Mouse (Mus musculus): ENCODE measurements around the gene Kcnip3. TPM values are rescaled to one million over a fixed set of nuclear protein-coding genes. Genes with fewer than 3 reads are reported as not detected.

Kcnip3 gene
- polyA plus RNA-seq, 1 experiment from 2014 or later = 3.9 TPM

GRCm38 (mm10) chr2:127462314-127462713 is 59.6 kb downstream of the Kcnip3 start:
- no peak overlapping the region for H3K9ac ChIP-seq (ENCODE audit: low read length)
- no peak overlapping the region for H3K4me2 ChIP-seq
- no peak overlapping the region for H3K27ac ChIP-seq (ENCODE audit: low read depth, low read length)
- H3K4me1 ChIP-seq (ENCODE audit: control insufficient read depth, insufficient read depth, low read length) = no peaks in the 10 kb centered on the region
- no peaks in the 10 kb centered on the region for H3K9me3 ChIP-seq (ENCODE audit: control insufficient read depth, low read length)
- ATAC-seq (ENCODE audit: low FRiP score) (peak; percentile 73; the same call in 1 of the 2 replicates), DNase-seq (ENCODE audit: low spot score, missing footprints) (no peak)
- no peak overlapping the region for H3K4me3 ChIP-seq (ENCODE audit: low read depth, low read length)
- 11% methylated on average over 8 of the region's 8 CpGs for WGBS
- H3K27me3 ChIP-seq (ENCODE audit: control insufficient read depth, insufficient read depth, low read length) = no peaks in the 10 kb centered on the region
- H3K36me3 ChIP-seq (ENCODE audit: control insufficient read depth, insufficient read depth, low read length) = no peaks in the 10 kb centered on the region

GRCm38 (mm10) chr2:127461351-127461750 is 60.5 kb downstream of the Kcnip3 start:
- Histone ChIP-seq H3K36me3 (ENCODE audit: control insufficient read depth, insufficient read depth, low read length) (no peaks in the 10 kb centered on the region), H3K4me1 (ENCODE audit: control insufficient read depth, insufficient read depth, low read length) (no peaks in the 10 kb centered on the region), H3K9me3 (ENCODE audit: control insufficient read depth, low read length) (no peaks in the 10 kb centered on the region), H3K4me2 (no peak overlapping the region), H3K4me3 (ENCODE audit: low read depth, low read length) (no peak overlapping the region), H3K9ac (ENCODE audit: low read length) (no peak overlapping the region), H3K27me3 (ENCODE audit: control insufficient read depth, insufficient read depth, low read length) (no peaks in the 10 kb centered on the region), H3K27ac (ENCODE audit: low read depth, low read length) (no peak overlapping the region)
- 62% methylated on average over 9 of the region's 9 CpGs for WGBS
- ATAC-seq (ENCODE audit: low FRiP score) = no peak
- no peak for DNase-seq (ENCODE audit: low spot score, missing footprints)

GRCm38 (mm10) chr2:127459341-127459740 is 62.6 kb downstream of the Kcnip3 start:
- Histone ChIP-seq H3K9ac (ENCODE audit: low read length) (no peak overlapping the region), H3K4me3 (ENCODE audit: low read depth, low read length) (no peak overlapping the region), H3K27me3 (ENCODE audit: control insufficient read depth, insufficient read depth, low read length) (no peaks in the 10 kb centered on the region), H3K27ac (ENCODE audit: low read depth, low read length) (no peak overlapping the region; the same call in 1 of the 2 replicates), H3K4me1 (ENCODE audit: control insufficient read depth, insufficient read depth, low read length) (no peaks in the 10 kb centered on the region), H3K36me3 (ENCODE audit: control insufficient read depth, insufficient read depth, low read length) (no peaks in the 10 kb centered on the region), H3K9me3 (ENCODE audit: control insufficient read depth, low read length) (no peaks in the 10 kb centered on the region), H3K4me2 (no peak overlapping the region)
- WGBS = 79% methylated on average over 2 of the region's 2 CpGs
- ATAC-seq (ENCODE audit: low FRiP score) (no peak), DNase-seq (ENCODE audit: low spot score, missing footprints) (no peak)

GRCm38 (mm10) chr2:127453764-127454163 is 68.1 kb downstream of the Kcnip3 start:
- H3K4me2 ChIP-seq = no peak overlapping the region
- H3K27ac ChIP-seq (ENCODE audit: low read depth, low read length) = no peak overlapping the region
- ATAC-seq (ENCODE audit: low FRiP score) (0 out of 2 replicates have a peak, but pooled peaks have one; percentile 44), DNase-seq (ENCODE audit: low spot score, missing footprints) (peak; percentile 96)
- no peaks in the 10 kb centered on the region for H3K4me1 ChIP-seq (ENCODE audit: control insufficient read depth, insufficient read depth, low read length)
- no peak overlapping the region for H3K4me3 ChIP-seq (ENCODE audit: low read depth, low read length)
- no peaks in the 10 kb centered on the region for H3K36me3 ChIP-seq (ENCODE audit: control insufficient read depth, insufficient read depth, low read length)
- H3K9ac ChIP-seq (ENCODE audit: low read length) = no peak overlapping the region
- 3% methylated on average over 5 of the region's 5 CpGs for WGBS
- H3K9me3 ChIP-seq (ENCODE audit: control insufficient read depth, low read length) = no peaks in the 10 kb centered on the region
- H3K27me3 ChIP-seq (ENCODE audit: control insufficient read depth, insufficient read depth, low read length) = no peaks in the 10 kb centered on the region

GRCm38 (mm10) chr2:127453141-127453540 is 68.8 kb downstream of the Kcnip3 start:
- no peak overlapping the region for H3K4me3 ChIP-seq (ENCODE audit: low read depth, low read length)
- H3K27me3 ChIP-seq (ENCODE audit: control insufficient read depth, insufficient read depth, low read length) = no peaks in the 10 kb centered on the region
- no peak for ATAC-seq (ENCODE audit: low FRiP score)
- H3K9ac ChIP-seq (ENCODE audit: low read length) = no peak overlapping the region
- no peak for DNase-seq (ENCODE audit: low spot score, missing footprints)
- H3K9me3 ChIP-seq (ENCODE audit: control insufficient read depth, low read length) = no peaks in the 10 kb centered on the region
- 83% methylated on average over 9 of the region's 9 CpGs for WGBS
- no peak overlapping the region for H3K27ac ChIP-seq (ENCODE audit: low read depth, low read length)
- no peaks in the 10 kb centered on the region for H3K36me3 ChIP-seq (ENCODE audit: control insufficient read depth, insufficient read depth, low read length)
- H3K4me1 ChIP-seq (ENCODE audit: control insufficient read depth, insufficient read depth, low read length) = no peaks in the 10 kb centered on the region
- H3K4me2 ChIP-seq = no peak overlapping the region

- no peaks in the 10 kb centered on the region for H3K9me3 ChIP-seq (ENCODE audit: control insufficient read depth, low read length)
- H3K27me3 ChIP-seq (ENCODE audit: control insufficient read depth, insufficient read depth, low read length) = no peaks in the 10 kb centered on the region
- 55% methylated on average over 6 of the region's 6 CpGs for WGBS
- H3K9ac ChIP-seq (ENCODE audit: low read length) = no peak overlapping the region
- no peak overlapping the region for H3K4me3 ChIP-seq (ENCODE audit: low read depth, low read length)
- ATAC-seq (ENCODE audit: low FRiP score) (no peak), DNase-seq (ENCODE audit: low spot score, missing footprints) (no peak)
- H3K27ac ChIP-seq (ENCODE audit: low read depth, low read length) = no peak overlapping the region
- H3K36me3 ChIP-seq (ENCODE audit: control insufficient read depth, insufficient read depth, low read length) = no peaks in the 10 kb centered on the region
- H3K4me2 ChIP-seq = no peak overlapping the region
- no peaks in the 10 kb centered on the region for H3K4me1 ChIP-seq (ENCODE audit: control insufficient read depth, insufficient read depth, low read length)
Observed at GRCm38 (mm10) chr2:127451748-127452147, 70.1 kb downstream of the Kcnip3 start.

- Histone ChIP-seq H3K27ac (ENCODE audit: low read depth, low read length) (no peak overlapping the region), H3K36me3 (ENCODE audit: control insufficient read depth, insufficient read depth, low read length) (no peaks in the 10 kb centered on the region), H3K4me2 (no peak overlapping the region), H3K9ac (ENCODE audit: low read length) (no peak overlapping the region), H3K4me1 (ENCODE audit: control insufficient read depth, insufficient read depth, low read length) (peaks cover 2% of the 10 kb centered on the region; the same call in 1 of the 2 replicates), H3K4me3 (ENCODE audit: low read depth, low read length) (no peak overlapping the region), H3K27me3 (ENCODE audit: control insufficient read depth, insufficient read depth, low read length) (no peaks in the 10 kb centered on the region), H3K9me3 (ENCODE audit: control insufficient read depth, low read length) (no peaks in the 10 kb centered on the region)
- ATAC-seq (ENCODE audit: low FRiP score) = no peak
- WGBS = 45% methylated on average over 7 of the region's 7 CpGs
- no peak for DNase-seq (ENCODE audit: low spot score, missing footprints)
Observed at GRCm38 (mm10) chr2:127449691-127450090, 72.2 kb downstream of the Kcnip3 start.

- Histone ChIP-seq H3K4me3 (ENCODE audit: low read depth, low read length) (no peak overlapping the region), H3K4me1 (ENCODE audit: control insufficient read depth, insufficient read depth, low read length) (peaks cover 6% of the 10 kb centered on the region; the same call in 1 of the 2 replicates), H3K36me3 (ENCODE audit: control insufficient read depth, insufficient read depth, low read length) (no peaks in the 10 kb centered on the region), H3K9ac (ENCODE audit: low read length) (no peak overlapping the region), H3K4me2 (no peak overlapping the region), H3K27ac (ENCODE audit: low read depth, low read length) (no peak overlapping the region), H3K27me3 (ENCODE audit: control insufficient read depth, insufficient read depth, low read length) (no peaks in the 10 kb centered on the region), H3K9me3 (ENCODE audit: control insufficient read depth, low read length) (no peaks in the 10 kb centered on the region)
- 48% methylated on average over 3 of the region's 3 CpGs for WGBS
- no peak for ATAC-seq (ENCODE audit: low FRiP score)
- DNase-seq (ENCODE audit: low spot score, missing footprints) = no peak
Observed at GRCm38 (mm10) chr2:127446847-127447246, 75.0 kb downstream of the Kcnip3 start.

GRCm38 (mm10) chr2:127444055-127444789 is 77.7 kb downstream of the Kcnip3 start, which contains the start of gene Fahd2a:
TSS of gene Fahd2a (minus strand) at chr2:127444565.
- 3% methylated on average over 37 of the region's 37 CpGs for WGBS
- H3K4me3 ChIP-seq (ENCODE audit: low read depth, low read length) = peak within 1 kb of the TSS; percentile 66

More at GRCm38 (mm10) chr2:127444055-127444789, 77.7 kb downstream of the Kcnip3 start, which contains the start of gene Fahd2a:
- Histone ChIP-seq H3K27ac (ENCODE audit: low read depth, low read length) (no peak within 1 kb of the TSS), H3K4me1 (ENCODE audit: control insufficient read depth, insufficient read depth, low read length) (peaks cover 6% of the 10 kb centered on the region; the same call in 1 of the 2 replicates), H3K27me3 (ENCODE audit: control insufficient read depth, insufficient read depth, low read length) (no peaks in the 10 kb centered on the region), H3K9ac (ENCODE audit: low read length) (peak within 1 kb of the TSS; percentile 64), H3K4me2 (peak within 1 kb of the TSS; percentile 51), H3K9me3 (ENCODE audit: control insufficient read depth, low read length) (no peaks in the 10 kb centered on the region), H3K36me3 (ENCODE audit: control insufficient read depth, insufficient read depth, low read length) (no peaks in the 10 kb centered on the region)
- DNase-seq (ENCODE audit: low spot score, missing footprints) = peak; percentile 98
- peak; percentile 94 for ATAC-seq (ENCODE audit: low FRiP score)
